Mouse (Mus musculus) heart, embryonic 16.5 days (tissue): ENCODE measurements around the gene Gm6169. TPM values are rescaled to one million over a fixed set of nuclear protein-coding genes. Genes with fewer than 3 reads are reported as not detected.
"Not testable (repeated sequence)": the region's sequence is repeated elsewhere in the genome, so short reads cannot be mapped to it uniquely, and the experiment has no call there.

Experiments used
- ATAC-seq: fragments of 200-750 bp; cut with Nextera tagmentation; replicated peaks from 2 replicates; pipeline ENCODE4 v1.8.0; 2017; ENCODE audit warnings: moderate number of reproducible peaks; ENCODE audit not compliant: insufficient read depth, low FRiP score; ENCODE audit errors: extremely low read depth
- H3K27ac ChIP-seq: fragments of 300-500 bp; sonication (generic); 2 replicates; pipeline ENCODE4 v1.5.1; 2014; ENCODE audit warnings: mild to moderate bottlenecking, low read length, control low read depth, moderate library complexity
- H3K27me3 ChIP-seq: fragments of 300-500 bp; sonication (generic); 2 replicates; pipeline ENCODE4 v1.6.1; 2014; ENCODE audit warnings: low read length, mixed read lengths; ENCODE audit not compliant: control insufficient read depth, insufficient read depth
- H3K36me3 ChIP-seq: fragments of 300-500 bp; sonication (generic); 2 replicates; pipeline ENCODE4 v1.6.1; 2014; ENCODE audit not compliant: control insufficient read depth, insufficient read depth
- H3K4me1 ChIP-seq: fragments of 300-500 bp; sonication (generic); 2 replicates; pipeline ENCODE4 v1.6.1; 2014; ENCODE audit warnings: low read length, mixed read lengths; ENCODE audit not compliant: control insufficient read depth, insufficient read depth
- H3K4me2 ChIP-seq: fragments of 300-500 bp; sonication (generic); 2 replicates; pipeline ENCODE4 v1.6.1; 2014; ENCODE audit warnings: low read depth, mild to moderate bottlenecking, control low read depth, low read length
- H3K4me3 ChIP-seq: fragments of 300-500 bp; sonication (generic); 2 replicates; pipeline ENCODE4 v1.5.1; 2014; ENCODE audit warnings: mild to moderate bottlenecking, control low read depth, low read length
- H3K9ac ChIP-seq: fragments of 300-500 bp; sonication (generic); 2 replicates; pipeline ENCODE4 v1.6.1; 2014; ENCODE audit warnings: low read length, control low read depth
- H3K9me3 ChIP-seq: fragments of 300-500 bp; sonication (generic); replicated peaks from 2 replicates; pipeline ENCODE4 v1.6.1; 2016; ENCODE audit warnings: low read length; ENCODE audit not compliant: control insufficient read depth
- WGBS: fragments of 180-500 bp; shearing (Covaris S2); extraction: QIAGEN DNeasy Blood & Tissue Kit; methylation state at CpG from one replicate; pipeline ENCODE4 v1.1.7; 2014; 5-methylcytosine and 5-hydroxymethylcytosine counted together
- polyA plus RNA-seq: library from polyadenylated mRNA; unstranded; fragments of >200 nt; fragmentation: Nextera tagmentation; extraction: Ambion mirVana; gene quantifications from 2 replicates; pipeline ENCODE4 v1.2.1, GENCODE M21; 2015

Gm6169 gene
- polyA plus RNA-seq, 1 experiment from 2014 or later: 9.4 TPM

DNA sequence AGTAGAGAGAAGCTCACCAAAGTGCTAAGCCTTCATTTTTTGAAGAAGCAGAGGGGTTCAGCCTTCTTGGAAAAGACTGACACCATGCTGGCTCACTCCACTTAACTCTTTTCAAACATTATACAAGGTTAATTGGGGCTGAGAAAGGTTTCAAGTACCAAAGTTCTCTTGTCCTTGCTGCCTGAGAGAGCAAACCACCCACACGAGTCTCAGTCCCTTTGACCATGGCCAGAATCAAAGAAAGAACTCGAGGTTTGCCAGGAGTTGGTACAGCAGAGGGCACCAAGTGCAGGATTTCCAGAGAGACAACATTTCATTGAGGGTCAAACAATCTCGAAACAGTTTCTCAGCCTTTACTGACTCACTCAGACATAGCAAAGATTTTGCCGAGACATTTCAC, 10.0 kb upstream of the Gm6169 start:
- 81% methylated on average over 4 of the region's 4 CpGs for WGBS

GRCm38 (mm10) chr13:97107721-97108120, 8.7 kb upstream of the Gm6169 start:
- H3K4me3 ChIP-seq, H3K27ac ChIP-seq, H3K27me3 ChIP-seq, ATAC-seq, H3K4me1 ChIP-seq, H3K9ac ChIP-seq, H3K36me3 ChIP-seq, H3K9me3 ChIP-seq, H3K4me2 ChIP-seq: not testable (repeated sequence)
- WGBS: 93% methylated on average over 4 of the region's 4 CpGs

More for the DNA sequence above, 10.0 kb upstream of the Gm6169 start:
- no peak for ATAC-seq
- H3K9me3 ChIP-seq: no peaks in the 10 kb centered on the region
- no peak overlapping the region for H3K4me3 ChIP-seq
- H3K4me1 ChIP-seq: no peaks in the 10 kb centered on the region
- H3K9ac ChIP-seq: no peak overlapping the region
- no peak overlapping the region for H3K4me2 ChIP-seq
- no peaks in the 10 kb centered on the region for H3K27me3 ChIP-seq
- no peaks in the 10 kb centered on the region for H3K36me3 ChIP-seq
- no peak overlapping the region for H3K27ac ChIP-seq

DNA sequence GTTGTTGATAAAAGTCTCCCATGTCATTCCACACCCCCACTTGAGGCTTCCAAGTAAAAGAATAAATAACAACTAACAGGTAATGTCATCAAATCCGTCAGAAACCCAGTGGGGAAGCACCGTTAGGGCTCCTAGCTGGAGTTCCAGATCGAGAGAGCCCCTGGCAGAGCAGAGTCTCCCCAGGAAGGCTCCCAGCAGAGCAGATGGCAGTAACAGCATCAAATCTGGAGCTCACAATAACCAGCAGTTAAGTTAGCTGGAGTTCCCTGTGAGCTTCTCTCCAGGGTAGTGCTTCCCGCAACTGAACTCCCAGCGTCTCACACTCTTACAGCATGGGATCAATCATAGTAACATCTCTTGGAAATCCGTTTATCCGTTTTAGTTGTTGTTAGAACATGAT, 6.0 kb upstream of the Gm6169 start:
- Histone ChIP-seq H3K4me1 (no peaks in the 10 kb centered on the region), H3K27me3 (no peaks in the 10 kb centered on the region), H3K27ac (no peak overlapping the region), H3K9ac (no peak overlapping the region), H3K36me3 (no peaks in the 10 kb centered on the region), H3K4me2 (no peak overlapping the region), H3K4me3 (no peak overlapping the region), H3K9me3 (no peaks in the 10 kb centered on the region)
- no peak for ATAC-seq
- WGBS: 70% methylated on average over 7 of the region's 7 CpGs

DNA sequence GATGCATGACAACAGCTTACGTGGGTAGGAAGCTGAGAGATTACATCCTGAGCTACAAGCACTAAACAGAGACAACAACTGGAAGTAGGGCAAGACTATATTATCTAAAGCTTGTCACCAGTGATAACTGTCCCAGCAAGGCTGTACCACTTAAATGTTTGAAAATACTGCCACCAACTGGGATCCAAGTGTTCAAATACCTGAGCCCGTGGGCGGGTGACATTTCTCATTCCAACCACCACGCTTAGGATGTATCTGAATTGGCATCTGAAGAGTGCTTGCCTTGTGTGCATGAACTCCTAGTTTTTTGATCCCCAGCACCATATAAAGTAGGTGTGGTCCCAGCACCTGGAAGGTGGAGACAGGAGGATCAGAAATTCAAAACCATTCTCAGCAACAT, 3.3 kb downstream of the Gm6169 start:
- WGBS: 51% methylated on average over 4 of the region's 4 CpGs
- H3K27me3 ChIP-seq: no peaks in the 10 kb centered on the region
- no peaks in the 10 kb centered on the region for H3K36me3 ChIP-seq

GRCm38 (mm10) chr13:97088183-97088582, 10.9 kb downstream of the Gm6169 start:
- Histone ChIP-seq H3K4me2 (no peak overlapping the region), H3K4me3 (no peak overlapping the region), H3K27ac (no peak overlapping the region), H3K4me1 (no peaks in the 10 kb centered on the region), H3K36me3 (no peaks in the 10 kb centered on the region), H3K27me3 (no peaks in the 10 kb centered on the region), H3K9me3 (no peaks in the 10 kb centered on the region), H3K9ac (no peak overlapping the region)
- ATAC-seq: no peak
- WGBS: 84% methylated on average over 3 of the region's 3 CpGs

More for the DNA sequence above, 3.3 kb downstream of the Gm6169 start:
- ATAC-seq: no peak
- no peak overlapping the region for H3K4me2 ChIP-seq
- no peaks in the 10 kb centered on the region for H3K9me3 ChIP-seq
- H3K27ac ChIP-seq: no peak overlapping the region
- no peak overlapping the region for H3K4me3 ChIP-seq
- no peaks in the 10 kb centered on the region for H3K4me1 ChIP-seq
- no peak overlapping the region for H3K9ac ChIP-seq

- Histone ChIP-seq H3K9ac (no peak overlapping the region), H3K36me3 (no peaks in the 10 kb centered on the region), H3K27ac (no peak overlapping the region), H3K4me2 (no peak overlapping the region), H3K4me3 (no peak overlapping the region), H3K4me1 (no peaks in the 10 kb centered on the region), H3K27me3 (no peaks in the 10 kb centered on the region), H3K9me3 (no peaks in the 10 kb centered on the region)
- WGBS: 90% methylated on average over 6 of the region's 6 CpGs
- ATAC-seq: no peak
Measured at GRCm38 (mm10) chr13:97087421-97087820, 11.6 kb downstream of the Gm6169 start.

DNA sequence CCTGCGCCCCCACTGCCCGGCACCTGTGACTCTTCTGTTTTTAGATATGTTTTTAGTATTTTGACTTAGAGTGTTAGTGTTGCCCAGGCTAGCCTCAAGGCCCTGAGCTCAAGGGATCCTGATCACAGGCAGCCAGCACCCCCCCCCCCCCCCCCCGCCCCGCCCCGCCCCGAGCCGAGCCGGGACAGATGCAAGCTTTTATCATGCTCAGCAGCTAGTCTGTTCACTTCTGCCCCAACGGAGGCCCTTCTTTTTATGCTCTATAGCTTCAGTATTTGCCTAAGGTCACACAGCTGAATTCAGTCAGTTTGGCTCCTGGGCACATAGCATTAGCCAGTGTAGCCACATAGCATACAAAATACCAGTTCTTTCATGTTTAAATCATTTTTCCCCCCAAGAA, 12.7 kb downstream of the Gm6169 start:
- H3K4me1 ChIP-seq: no peaks in the 10 kb centered on the region
- no peak overlapping the region for H3K4me2 ChIP-seq
- no peak overlapping the region for H3K27ac ChIP-seq
- WGBS: 78% methylated on average over 9 of the region's 9 CpGs
- no peaks in the 10 kb centered on the region for H3K9me3 ChIP-seq
- ATAC-seq: no peak
- no peak overlapping the region for H3K9ac ChIP-seq
- no peak overlapping the region for H3K4me3 ChIP-seq
- H3K27me3 ChIP-seq: no peaks in the 10 kb centered on the region
- H3K36me3 ChIP-seq: no peaks in the 10 kb centered on the region

- no peak overlapping the region for H3K9ac ChIP-seq
- ATAC-seq: no peak
- no peak overlapping the region for H3K4me2 ChIP-seq
- no peaks in the 10 kb centered on the region for H3K4me1 ChIP-seq
- H3K4me3 ChIP-seq: no peak overlapping the region
- no peaks in the 10 kb centered on the region for H3K27me3 ChIP-seq
- 86% methylated on average over 7 of the region's 7 CpGs for WGBS
- no peaks in the 10 kb centered on the region for H3K36me3 ChIP-seq
- H3K9me3 ChIP-seq: no peaks in the 10 kb centered on the region
- no peak overlapping the region for H3K27ac ChIP-seq
Measured at GRCm38 (mm10) chr13:97082432-97082831, 16.6 kb downstream of the Gm6169 start.

GRCm38 (mm10) chr13:97080615-97081014, 18.4 kb downstream of the Gm6169 start:
- H3K36me3 ChIP-seq: no peaks in the 10 kb centered on the region
- no peak overlapping the region for H3K4me2 ChIP-seq
- no peaks in the 10 kb centered on the region for H3K27me3 ChIP-seq
- H3K9me3 ChIP-seq: no peaks in the 10 kb centered on the region
- H3K27ac ChIP-seq: no peak overlapping the region
- no peak overlapping the region for H3K9ac ChIP-seq
- H3K4me3 ChIP-seq: no peak overlapping the region
- WGBS: 75% methylated on average over 3 of the region's 3 CpGs
- ATAC-seq: no peak
- H3K4me1 ChIP-seq: no peaks in the 10 kb centered on the region

DNA sequence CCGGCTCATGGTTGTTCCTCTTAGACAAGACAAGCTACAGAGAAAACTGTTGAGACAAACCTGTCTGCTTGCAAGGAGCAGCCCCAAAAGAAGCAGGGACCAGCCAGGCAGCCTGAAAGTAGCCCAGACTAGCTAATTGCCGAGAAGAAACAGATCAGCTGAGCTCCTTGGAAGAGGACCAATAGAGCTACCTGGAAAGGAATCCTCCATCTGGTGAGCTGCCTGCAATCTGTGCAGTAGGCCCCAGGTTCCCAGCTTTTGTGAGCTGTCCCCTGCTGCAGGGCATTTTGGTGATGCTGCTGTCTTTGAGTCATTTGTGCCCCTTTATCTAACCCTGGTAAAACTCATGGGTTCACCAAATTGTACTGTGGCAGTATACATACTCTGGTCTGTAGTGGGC, 18.8 kb downstream of the Gm6169 start:
- no peaks in the 10 kb centered on the region for H3K27me3 ChIP-seq
- H3K27ac ChIP-seq: no peak overlapping the region
- no peak for ATAC-seq
- no peak overlapping the region for H3K4me3 ChIP-seq
- H3K9ac ChIP-seq: no peak overlapping the region
- no peaks in the 10 kb centered on the region for H3K36me3 ChIP-seq
- no peaks in the 10 kb centered on the region for H3K9me3 ChIP-seq
- H3K4me2 ChIP-seq: no peak overlapping the region
- 76% methylated on average over 2 of the region's 2 CpGs for WGBS
- no peaks in the 10 kb centered on the region for H3K4me1 ChIP-seq
